Mouse (Mus musculus): ENCODE measurements around the gene Dirc2.

DNA sequence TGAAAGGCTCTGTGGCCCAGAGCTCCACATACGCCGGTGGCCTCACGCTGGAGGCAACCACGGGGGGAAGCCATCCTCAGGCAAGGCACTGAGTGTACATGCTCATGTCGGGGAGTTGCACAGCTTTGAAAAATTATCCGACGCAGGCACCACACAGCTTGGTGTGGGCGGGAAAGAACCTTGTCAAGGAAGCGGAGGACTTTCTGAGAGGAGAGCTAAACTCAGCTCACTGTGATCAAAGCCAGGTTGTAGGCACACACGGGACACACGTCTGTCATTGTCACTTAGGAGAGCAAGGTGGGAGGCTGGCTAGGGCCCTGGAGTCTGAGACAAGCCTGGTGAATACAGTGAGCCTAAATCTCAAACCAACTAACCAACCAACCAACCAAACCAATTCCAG is 67.3 kb downstream of the Dirc2 start:
- TF ChIP-seq CTCF (IDR thresholded peaks at IDR 0.05; ENCODE audit: borderline replicate concordance, extremely low read depth, insufficient read depth, insufficient read length) (no peak), POLR2A (IDR thresholded peaks at IDR 0.05; ENCODE audit: borderline replicate concordance, extremely low read depth, insufficient read depth, insufficient read length, poor library complexity, severe bottlenecking) (no peak)

Data from brain, embryonic 14.5 days (tissue).